Mouse (Mus musculus): Measurements from ENCODE around the gene Cbarp.

- TF ChIP-seq CTCF (IDR thresholded peaks at IDR 0.05; ENCODE audit: low read depth) (no peak), EP300 (IDR thresholded peaks at IDR 0.05; ENCODE audit: low read depth) (no peak; the same call in 1 of the 2 replicates)
Observed at GRCm38 (mm10) chr10:80115944-80116335, 24.7 kb downstream of the Cbarp start.
